Mouse (Mus musculus) heart, postnatal 0 days (tissue): Measurements from ENCODE around the gene Map6. TPM values are rescaled to one million over a fixed set of nuclear protein-coding genes. Genes with fewer than 3 reads are reported as not detected.

Source experiments
- ATAC-seq: fragments of 200-750 bp; cut with Nextera tagmentation; 2 replicates; pipeline ENCODE4 v1.8.0; 2017; ENCODE audit warnings: low read depth, moderate number of reproducible peaks, moderate library complexity; ENCODE audit not compliant: insufficient read depth
- DNase-seq: peaks from one replicate; pipeline ENCODE4 v3.0.0-alpha.2; 2016; ENCODE audit warnings: low spot score
- H3K27ac ChIP-seq: fragments of 300-500 bp; sonication (generic); 2 replicates; pipeline ENCODE4 v1.5.1; 2014; ENCODE audit warnings: low read depth, mild to moderate bottlenecking
- H3K27me3 ChIP-seq: fragments of 300-500 bp; sonication (generic); 2 replicates; pipeline ENCODE4 v1.6.1; 2014; ENCODE audit warnings: low read length, mixed read lengths; ENCODE audit not compliant: control insufficient read depth, insufficient read depth
- H3K36me3 ChIP-seq: fragments of 300-500 bp; sonication (generic); replicated peaks from 2 replicates; pipeline ENCODE4 v1.6.1; 2014; ENCODE audit warnings: low read length, mixed read lengths; ENCODE audit not compliant: control insufficient read depth, insufficient read depth
- H3K4me1 ChIP-seq: fragments of 300-500 bp; sonication (generic); 2 replicates; pipeline ENCODE4 v1.6.1; 2014; ENCODE audit warnings: antibody characterized with exemption; ENCODE audit not compliant: control insufficient read depth, insufficient read depth
- H3K4me2 ChIP-seq: fragments of 300-500 bp; sonication (generic); 2 replicates; pipeline ENCODE4 v1.6.1; 2014; ENCODE audit warnings: low read depth, mild to moderate bottlenecking, low read length, moderate library complexity
- H3K4me3 ChIP-seq: fragments of 300-500 bp; sonication (generic); 2 replicates; pipeline ENCODE4 v1.5.1; 2014; ENCODE audit warnings: low read depth, low read length
- H3K9ac ChIP-seq: fragments of 300-500 bp; sonication (generic); replicated peaks from 2 replicates; pipeline ENCODE4 v1.6.1; 2014; ENCODE audit warnings: low read depth, low read length, mixed read lengths
- H3K9me3 ChIP-seq: fragments of 300-500 bp; sonication (generic); replicated peaks from 2 replicates; pipeline ENCODE4 v1.6.1; 2016; ENCODE audit warnings: low read length; ENCODE audit not compliant: control insufficient read depth
- CTCF ChIP-seq: IDR thresholded peaks from 2 replicates; pipeline ENCODE4 v1.5.1; 2016; ENCODE audit warnings: antibody characterized with exemption, control low read depth, low read depth
- EP300 ChIP-seq: IDR thresholded peaks from 2 replicates; pipeline ENCODE4 v1.6.1; 2016; ENCODE audit warnings: antibody characterized with exemption, low read depth
- WGBS: fragments of 180-500 bp; shearing (Covaris S2); extraction: QIAGEN DNeasy Blood & Tissue Kit; methylation state at CpG from one replicate; pipeline ENCODE4 v1.1.7; 2014; 5-methylcytosine and 5-hydroxymethylcytosine counted together
- polyA plus RNA-seq: library from polyadenylated mRNA; unstranded; fragments of >200 nt; fragmentation: Nextera tagmentation; extraction: Ambion mirVana; gene quantifications from 2 replicates; pipeline ENCODE4 v1.2.1, GENCODE M21; 2015
- total RNA-seq: library from RNA; depleted of rRNA; stranded (reverse); fragments of >200 nt; gene quantifications from 2 replicates; pipeline ENCODE4 v1.2.3, GENCODE M21; 2014; ENCODE audit warnings: low replicate concordance

The Map6 gene
- total and polyA plus RNA-seq, 2 experiments from 2014 or later: 2.5 to 3.7 TPM

- TF ChIP-seq EP300 (no peak), CTCF (no peak)
- Histone ChIP-seq H3K9ac (no peak overlapping the region), H3K27me3 (0 out of 2 replicates have a peak, but pooled peaks cover 10% of the 10 kb centered on the region), H3K4me3 (no peak overlapping the region), H3K36me3 (no peaks in the 10 kb centered on the region), H3K4me2 (no peak overlapping the region), H3K27ac (no peak overlapping the region), H3K9me3 (no peaks in the 10 kb centered on the region), H3K4me1 (no peaks in the 10 kb centered on the region)
- ATAC-seq (no peak), DNase-seq (no peak)
- WGBS: 74% methylated on average over 6 of the region's 6 CpGs
Observed at GRCm38 (mm10) chr7:99326128-99326527, 58.9 kb downstream of the Map6 start.

GRCm38 (mm10) chr7:99328847-99329246, 61.6 kb downstream of the Map6 start:
- no peak overlapping the region for H3K4me2 ChIP-seq
- WGBS: 67% methylated on average over 4 of the region's 4 CpGs
- no peaks in the 10 kb centered on the region for H3K4me1 ChIP-seq
- no peaks in the 10 kb centered on the region for H3K36me3 ChIP-seq
- TF ChIP-seq EP300 (no peak), CTCF (no peak)
- no peak overlapping the region for H3K4me3 ChIP-seq
- H3K27ac ChIP-seq: no peak overlapping the region
- 0 out of 2 replicates have a peak, but pooled peaks cover 10% of the 10 kb centered on the region for H3K27me3 ChIP-seq
- no peaks in the 10 kb centered on the region for H3K9me3 ChIP-seq
- H3K9ac ChIP-seq: no peak overlapping the region
- DNase-seq (no peak), ATAC-seq (no peak)

DNA sequence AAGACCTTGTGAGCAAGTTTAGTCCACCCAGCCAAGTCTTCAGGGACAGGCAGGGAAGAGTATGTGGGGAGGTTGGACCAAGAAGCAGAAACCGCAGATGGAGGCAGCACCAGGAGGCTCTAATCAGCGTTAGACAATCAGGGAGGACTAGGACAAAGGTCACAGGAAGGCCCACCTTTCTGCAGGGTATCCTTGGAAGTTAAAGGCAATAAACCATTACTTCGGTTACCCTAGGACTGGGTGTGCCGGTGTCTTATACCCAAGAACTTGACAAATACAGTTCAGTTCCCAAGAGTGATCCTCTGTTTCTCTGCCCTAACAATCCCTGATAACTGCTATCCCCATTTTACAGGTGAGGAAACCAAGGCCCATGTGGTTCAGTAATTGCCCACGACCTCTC, 62.8 kb downstream of the Map6 start:
- H3K27ac ChIP-seq: no peak overlapping the region
- no peaks in the 10 kb centered on the region for H3K9me3 ChIP-seq
- no peak overlapping the region for H3K4me3 ChIP-seq
- no peak for TF ChIP-seq EP300
- TF ChIP-seq CTCF: no peak
- no peak overlapping the region for H3K4me2 ChIP-seq
- H3K36me3 ChIP-seq: no peaks in the 10 kb centered on the region
- H3K27me3 ChIP-seq: 0 out of 2 replicates have a peak, but pooled peaks cover 6% of the 10 kb centered on the region
- WGBS: 81% methylated on average over 5 of the region's 5 CpGs
- DNase-seq: no peak
- H3K4me1 ChIP-seq: no peaks in the 10 kb centered on the region
- no peak for ATAC-seq
- H3K9ac ChIP-seq: no peak overlapping the region

GRCm38 (mm10) chr7:99332774-99333480, 65.7 kb downstream of the Map6 start:
- TF ChIP-seq EP300 (no peak), CTCF (peak; percentile 97)
- DNase-seq (peak; percentile 79), ATAC-seq (peak; percentile 87)
- Histone ChIP-seq H3K9ac (no peak overlapping the region), H3K9me3 (no peaks in the 10 kb centered on the region), H3K4me1 (no peaks in the 10 kb centered on the region), H3K36me3 (no peaks in the 10 kb centered on the region), H3K4me3 (no peak overlapping the region), H3K4me2 (no peak overlapping the region), H3K27ac (no peak overlapping the region), H3K27me3 (no peaks in the 10 kb centered on the region)
- 30% methylated on average over 12 of the region's 12 CpGs for WGBS

- Histone ChIP-seq H3K27ac (no peak overlapping the region), H3K4me3 (no peak overlapping the region), H3K9ac (no peak overlapping the region), H3K4me2 (no peak overlapping the region), H3K36me3 (peaks cover 36% of the 10 kb centered on the region), H3K27me3 (no peaks in the 10 kb centered on the region), H3K4me1 (0 out of 2 replicates have a peak, but pooled peaks cover under 1% of the 10 kb centered on the region), H3K9me3 (no peaks in the 10 kb centered on the region)
- no peak for TF ChIP-seq CTCF
- DNase-seq (no peak), ATAC-seq (no peak)
- WGBS: 71% methylated on average over 8 of the region's 8 CpGs
Observed at GRCm38 (mm10) chr7:99340736-99341135, 73.5 kb downstream of the Map6 start.

- DNase-seq (no peak), ATAC-seq (no peak)
- TF ChIP-seq EP300 (no peak), CTCF (no peak)
- no peak overlapping the region for H3K4me2 ChIP-seq
- peaks cover 64% of the 10 kb centered on the region for H3K36me3 ChIP-seq
- H3K27ac ChIP-seq: no peak overlapping the region
- H3K9ac ChIP-seq: no peak overlapping the region
- no peaks in the 10 kb centered on the region for H3K27me3 ChIP-seq
- H3K4me1 ChIP-seq: 0 out of 2 replicates have a peak, but pooled peaks cover 7% of the 10 kb centered on the region
- H3K9me3 ChIP-seq: no peaks in the 10 kb centered on the region
- no peak overlapping the region for H3K4me3 ChIP-seq
- WGBS: 79% methylated on average over 4 of the region's 4 CpGs
Observed at GRCm38 (mm10) chr7:99343577-99343976, 76.3 kb downstream of the Map6 start.
